Mouse (Mus musculus) bone marrow, adult 2 months (tissue): ENCODE measurements around the gene Ddx39b. TPM values are rescaled to one million over a fixed set of nuclear protein-coding genes. Genes with fewer than 3 reads are reported as not detected.

Experiments
- H3K27ac ChIP-seq: fragments of 200-500 bp; 2 replicates; pipeline ENCODE4 v1.5.1; 2012; ENCODE audit warnings: low read depth, mild to moderate bottlenecking, control low read depth, inconsistent platforms, low read length; ENCODE audit not compliant: control insufficient read depth, poor library complexity, insufficient read depth
- H3K4me1 ChIP-seq: fragments of 200-500 bp; 2 replicates; pipeline ENCODE4 v1.6.1; 2011; ENCODE audit warnings: low read length; ENCODE audit not compliant: control insufficient read depth, insufficient read depth
- H3K4me3 ChIP-seq: fragments of 200-500 bp; replicated peaks from 2 replicates; pipeline ENCODE3; 2011; ENCODE audit warnings: mild to moderate bottlenecking, low read depth, low read length, control low read depth; ENCODE audit not compliant: control insufficient read depth
- CTCF ChIP-seq: fragments of 200-500 bp; IDR thresholded peaks from 2 replicates; pipeline ENCODE4 v1.5.1; 2011; ENCODE audit warnings: low read length, control low read depth; ENCODE audit not compliant: control insufficient read depth, insufficient read depth
- POLR2A ChIP-seq: fragments of 200-500 bp; IDR thresholded peaks from 2 replicates; pipeline ENCODE4 v1.6.1; 2011; ENCODE audit warnings: low read depth, mild to moderate bottlenecking, control low read depth, low read length, borderline replicate concordance; ENCODE audit not compliant: control insufficient read depth
- WGBS: fragments of 180-500 bp; shearing (Covaris S2); methylation state at CpG from one replicate; pipeline ENCODE4 v1.1.7; 2018; 5-methylcytosine and 5-hydroxymethylcytosine counted together
- polyA plus RNA-seq: library from polyadenylated mRNA; stranded (reverse); fragments of >200 nt; gene quantifications from 2 replicates; pipeline ENCODE4 v1.2.4, GENCODE M21; 2011; ENCODE audit warnings: low replicate concordance; ENCODE audit not compliant: missing spikeins, insufficient read depth, insufficient read length

Gene Ddx39b
- polyA plus RNA-seq, 1 experiment = 374 TPM

GRCm38 (mm10) chr17:35243086-35243485, 1.5 kb downstream of the Ddx39b start:
- WGBS = 1% methylated on average over 16 of the region's 16 CpGs
- TF ChIP-seq POLR2A (no peak; the same call in 1 of the 2 replicates), CTCF (no peak; the same call in 1 of the 2 replicates)
- H3K27ac ChIP-seq = peak overlapping the region; percentile 98
- peak overlapping the region; percentile 63 for H3K4me3 ChIP-seq
- peaks cover 5% of the 10 kb centered on the region; the same call in 1 of the 2 replicates for H3K4me1 ChIP-seq

- Histone ChIP-seq H3K4me1 (peaks cover 5% of the 10 kb centered on the region; the same call in 1 of the 2 replicates), H3K4me3 (no peak overlapping the region), H3K27ac (no peak overlapping the region)
- 31% methylated on average over 2 of the region's 2 CpGs for WGBS
- TF ChIP-seq CTCF (no peak), POLR2A (no peak)
These were observed 3.5 kb downstream of the Ddx39b start for GRCm38 (mm10) chr17:35244999-35245398.

- Histone ChIP-seq H3K4me1 (peaks cover 5% of the 10 kb centered on the region; the same call in 1 of the 2 replicates), H3K27ac (peak overlapping the region; percentile 5; the same call in 1 of the 2 replicates), H3K4me3 (no peak overlapping the region)
- 47% methylated on average over 15 of the region's 15 CpGs for WGBS
- TF ChIP-seq POLR2A = no peak
- TF ChIP-seq CTCF = peak; percentile 31
These were observed 4.4 kb downstream of the Ddx39b start for GRCm38 (mm10) chr17:35245731-35246623.

- H3K4me1 ChIP-seq = peaks cover 7% of the 10 kb centered on the region
- TF ChIP-seq POLR2A = no peak
- no peak for TF ChIP-seq CTCF
- 87% methylated on average over 7 of the region's 7 CpGs for WGBS
These were observed 5.6 kb downstream of the Ddx39b start for GRCm38 (mm10) chr17:35247144-35247543.

GRCm38 (mm10) chr17:35248986-35249385, 7.4 kb downstream of the Ddx39b start:
- 91% methylated on average over 14 of the region's 14 CpGs for WGBS

More at GRCm38 (mm10) chr17:35247144-35247543, 5.6 kb downstream of the Ddx39b start:
- no peak overlapping the region for H3K4me3 ChIP-seq
- no peak overlapping the region for H3K27ac ChIP-seq

GRCm38 (mm10) chr17:35249451-35250197, 8.1 kb downstream of the Ddx39b start:
- Histone ChIP-seq H3K4me1 (peaks cover 2% of the 10 kb centered on the region), H3K27ac (no peak overlapping the region), H3K4me3 (no peak overlapping the region)
- WGBS = 84% methylated on average over 19 of the region's 19 CpGs
- TF ChIP-seq POLR2A (no peak), CTCF (no peak)

More at GRCm38 (mm10) chr17:35248986-35249385, 7.4 kb downstream of the Ddx39b start:
- Histone ChIP-seq H3K27ac (no peak overlapping the region), H3K4me3 (no peak overlapping the region), H3K4me1 (peaks cover 6% of the 10 kb centered on the region)
- no peak for TF ChIP-seq CTCF
- no peak for TF ChIP-seq POLR2A

GRCm38 (mm10) chr17:35250348-35251120, 9.0 kb downstream of the Ddx39b start:
- H3K4me1 ChIP-seq = peaks cover 2% of the 10 kb centered on the region
- peak overlapping the region; percentile 18; the same call in 1 of the 2 replicates for H3K27ac ChIP-seq
- no peak overlapping the region for H3K4me3 ChIP-seq
- WGBS = 89% methylated on average over 3 of the region's 3 CpGs
- TF ChIP-seq CTCF = no peak
- TF ChIP-seq POLR2A = no peak

- Histone ChIP-seq H3K4me3 (no peak overlapping the region), H3K27ac (no peak overlapping the region), H3K4me1 (peaks cover 2% of the 10 kb centered on the region)
- TF ChIP-seq POLR2A (no peak), CTCF (no peak)
- 66% methylated on average over 15 of the region's 15 CpGs for WGBS
These were observed 9.7 kb downstream of the Ddx39b start for GRCm38 (mm10) chr17:35251162-35251719.
